Mouse (Mus musculus) limb, embryonic 15.5 days (tissue): ENCODE measurements at regions not wholly inside any gene's neighbourhood (a gene's known extent, or its start where the extent isn't known, plus 50 kb on each side); places are given as distances from the start of the nearest gene placed in this dataset.

Experiments
- ATAC-seq: fragments of 200-750 bp; cut with Nextera tagmentation; 2 replicates; pipeline ENCODE4 v1.8.0; 2017; ENCODE audit warnings: low read depth, moderate TSS enrichment; ENCODE audit not compliant: insufficient number of reproducible peaks, low FRiP score, low TSS enrichment
- H3K27ac ChIP-seq: fragments of 300-500 bp; sonication (generic); 2 replicates; pipeline ENCODE4 v1.5.1; 2015; ENCODE audit warnings: moderate library complexity, mild to moderate bottlenecking, inconsistent platforms
- H3K27me3 ChIP-seq: fragments of 300-500 bp; sonication (generic); 2 replicates; pipeline ENCODE4 v1.6.1; 2015; ENCODE audit warnings: inconsistent platforms
- H3K36me3 ChIP-seq: fragments of 300-500 bp; sonication (generic); 2 replicates; pipeline ENCODE4 v1.6.1; 2015; ENCODE audit warnings: inconsistent platforms
- H3K4me1 ChIP-seq: fragments of 300-500 bp; sonication (generic); 2 replicates; pipeline ENCODE4 v1.6.1; 2015; ENCODE audit warnings: inconsistent platforms
- H3K4me2 ChIP-seq: fragments of 300-500 bp; sonication (generic); 2 replicates; pipeline ENCODE4 v1.6.1; 2015; ENCODE audit warnings: mild to moderate bottlenecking, inconsistent platforms
- H3K4me3 ChIP-seq: fragments of 300-500 bp; sonication (generic); 2 replicates; pipeline ENCODE4 v1.5.1; 2015; ENCODE audit warnings: mild to moderate bottlenecking, inconsistent platforms
- H3K9ac ChIP-seq: fragments of 300-500 bp; sonication (generic); 2 replicates; pipeline ENCODE4 v1.6.1; 2015; ENCODE audit warnings: inconsistent platforms
- H3K9me3 ChIP-seq: fragments of 300-500 bp; sonication (generic); 2 replicates; pipeline ENCODE4 v1.6.1; 2016; ENCODE audit warnings: inconsistent platforms
- WGBS: fragments of 180-500 bp; shearing (Covaris S2); methylation state at CpG from one replicate; pipeline ENCODE4 v1.1.7; 2015; 5-methylcytosine and 5-hydroxymethylcytosine counted together

- no peaks in the 10 kb centered on the region for H3K9me3 ChIP-seq
- no peak overlapping the region for H3K27ac ChIP-seq
- H3K4me3 ChIP-seq, result no peak overlapping the region
- no peaks in the 10 kb centered on the region for H3K36me3 ChIP-seq
- no peak overlapping the region for H3K9ac ChIP-seq
- H3K4me2 ChIP-seq, result no peak overlapping the region
- WGBS, result 58% methylated on average over 3 of the region's 3 CpGs
- no peaks in the 10 kb centered on the region for H3K4me1 ChIP-seq
- no peaks in the 10 kb centered on the region for H3K27me3 ChIP-seq
- no peak for ATAC-seq
Observed at GRCm38 (mm10) chr9:101641524-101641923, 220.1 kb upstream of the 9630041A04Rik start.

GRCm38 (mm10) chr9:101640598-101640997, 221.0 kb upstream of the 9630041A04Rik start:
- ATAC-seq, result no peak
- Histone ChIP-seq H3K27ac (no peak overlapping the region), H3K9me3 (no peaks in the 10 kb centered on the region), H3K4me1 (no peaks in the 10 kb centered on the region), H3K4me2 (no peak overlapping the region), H3K36me3 (no peaks in the 10 kb centered on the region), H3K27me3 (no peaks in the 10 kb centered on the region), H3K9ac (no peak overlapping the region), H3K4me3 (no peak overlapping the region)

DNA sequence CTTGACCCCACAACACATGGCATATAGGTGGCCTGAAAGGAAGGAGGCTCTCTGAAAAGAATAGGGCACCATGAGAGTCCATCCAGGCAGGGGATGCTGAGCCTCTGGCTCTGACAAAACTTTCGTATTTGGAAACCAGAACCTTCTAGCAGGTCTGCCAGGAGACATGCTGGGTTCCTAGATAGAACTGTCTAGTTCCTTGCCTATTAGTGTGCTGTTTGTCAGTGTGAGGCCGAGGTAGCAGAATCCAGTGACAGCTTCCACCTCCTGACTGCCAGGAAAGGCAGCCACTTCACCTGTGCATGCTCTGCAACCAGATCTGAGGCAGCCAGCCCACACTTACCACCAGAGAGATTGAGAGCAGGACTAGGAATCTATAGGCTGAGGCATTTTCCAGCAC, 245.4 kb upstream of the 9630041A04Rik start:
- no peaks in the 10 kb centered on the region for H3K36me3 ChIP-seq
- no peak overlapping the region for H3K9ac ChIP-seq
- no peak overlapping the region for H3K4me2 ChIP-seq
- no peak overlapping the region for H3K27ac ChIP-seq
- no peak for ATAC-seq
- no peaks in the 10 kb centered on the region for H3K4me1 ChIP-seq
- H3K4me3 ChIP-seq, result no peak overlapping the region
- no peaks in the 10 kb centered on the region for H3K27me3 ChIP-seq
- H3K9me3 ChIP-seq, result no peaks in the 10 kb centered on the region
- WGBS, result 74% methylated on average over 2 of the region's 2 CpGs

DNA sequence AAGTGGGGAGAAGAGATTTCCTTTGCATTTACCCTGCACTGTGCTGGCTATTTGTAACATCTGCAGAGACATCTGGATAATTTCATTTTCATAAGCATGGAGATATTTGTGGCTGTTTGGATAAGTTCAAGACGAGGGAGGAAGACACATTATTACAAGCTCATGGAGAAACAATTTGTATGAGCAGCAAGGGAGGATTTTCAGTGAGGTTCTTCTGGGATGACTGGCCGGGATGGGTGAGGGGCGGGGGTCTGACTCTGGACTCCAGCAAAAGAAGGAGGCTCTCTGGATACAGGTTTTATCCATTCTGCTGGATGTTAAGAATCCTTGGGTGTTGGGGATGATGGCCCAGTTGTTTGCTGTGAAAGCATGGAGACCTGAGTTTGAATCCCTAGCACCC, 246.5 kb upstream of the 9630041A04Rik start:
- Histone ChIP-seq H3K27ac (no peak overlapping the region), H3K4me2 (no peak overlapping the region), H3K9me3 (no peaks in the 10 kb centered on the region), H3K4me3 (no peak overlapping the region), H3K4me1 (no peaks in the 10 kb centered on the region), H3K36me3 (no peaks in the 10 kb centered on the region), H3K27me3 (no peaks in the 10 kb centered on the region), H3K9ac (no peak overlapping the region)
- 70% methylated on average over 3 of the region's 3 CpGs for WGBS
- no peak for ATAC-seq

DNA sequence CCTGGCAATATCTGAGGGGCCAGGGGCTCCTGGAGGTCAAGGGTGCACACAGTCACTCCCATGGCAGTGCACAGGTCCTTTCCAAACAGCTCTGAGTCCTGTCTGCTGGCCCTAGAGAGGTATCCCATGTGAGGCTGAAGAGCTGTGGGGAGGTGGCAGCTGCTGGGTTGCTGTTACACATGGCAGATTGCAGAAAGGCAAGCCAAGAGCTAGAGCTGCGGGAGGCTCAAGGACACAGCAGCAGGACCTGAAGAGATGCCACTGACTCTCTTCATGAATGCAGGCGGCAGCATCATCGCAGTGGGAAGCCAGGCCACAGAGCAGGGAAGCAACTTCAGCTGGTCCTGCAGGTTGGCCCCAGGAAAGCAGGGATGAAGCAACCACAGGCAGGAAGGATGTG, 247.7 kb upstream of the 9630041A04Rik start:
- no peak overlapping the region for H3K9ac ChIP-seq
- 68% methylated on average over 3 of the region's 3 CpGs for WGBS

GRCm38 (mm10) chr9:101613471-101613870, 248.2 kb upstream of the 9630041A04Rik start:
- Histone ChIP-seq H3K36me3 (no peaks in the 10 kb centered on the region), H3K4me2 (no peak overlapping the region), H3K27me3 (no peaks in the 10 kb centered on the region), H3K4me3 (no peak overlapping the region), H3K4me1 (no peaks in the 10 kb centered on the region), H3K27ac (no peak overlapping the region), H3K9ac (no peak overlapping the region), H3K9me3 (no peaks in the 10 kb centered on the region)
- 35% methylated on average over 2 of the region's 2 CpGs for WGBS
- no peak for ATAC-seq

More for the DNA sequence above, 247.7 kb upstream of the 9630041A04Rik start:
- ATAC-seq, result no peak
- H3K4me1 ChIP-seq, result no peaks in the 10 kb centered on the region
- no peak overlapping the region for H3K4me3 ChIP-seq
- no peak overlapping the region for H3K4me2 ChIP-seq
- H3K9me3 ChIP-seq, result no peaks in the 10 kb centered on the region
- no peaks in the 10 kb centered on the region for H3K36me3 ChIP-seq
- no peaks in the 10 kb centered on the region for H3K27me3 ChIP-seq
- H3K27ac ChIP-seq, result no peak overlapping the region

GRCm38 (mm10) chr9:101612971-101613370, 248.7 kb upstream of the 9630041A04Rik start:
- WGBS, result 74% methylated on average over 5 of the region's 5 CpGs
- H3K4me3 ChIP-seq, result no peak overlapping the region
- H3K9ac ChIP-seq, result no peak overlapping the region
- H3K36me3 ChIP-seq, result no peaks in the 10 kb centered on the region
- no peaks in the 10 kb centered on the region for H3K9me3 ChIP-seq
- no peak overlapping the region for H3K27ac ChIP-seq
- no peaks in the 10 kb centered on the region for H3K4me1 ChIP-seq
- no peak for ATAC-seq
- no peaks in the 10 kb centered on the region for H3K27me3 ChIP-seq
- H3K4me2 ChIP-seq, result no peak overlapping the region

DNA sequence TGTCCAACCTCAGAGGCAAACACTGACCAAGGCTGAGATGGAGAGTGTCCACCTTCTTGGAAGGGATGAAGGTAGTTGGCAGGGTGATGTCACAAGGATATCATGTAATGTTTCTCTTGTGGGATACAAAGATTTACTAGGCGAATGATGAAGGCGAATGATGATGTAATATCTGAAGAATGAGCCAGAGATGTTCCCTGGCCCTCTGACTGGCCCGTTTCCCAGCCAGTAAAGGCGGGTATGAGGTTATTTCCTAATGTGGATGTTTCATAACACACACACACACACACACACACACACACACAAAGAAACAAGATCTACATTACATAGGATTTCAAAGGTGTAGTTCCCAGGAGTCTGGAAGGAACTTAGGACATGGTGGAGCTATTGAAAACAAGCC, 249.1 kb upstream of the 9630041A04Rik start:
- H3K27me3 ChIP-seq, result no peaks in the 10 kb centered on the region
- H3K27ac ChIP-seq, result no peak overlapping the region
- 62% methylated on average over 4 of the region's 4 CpGs for WGBS
- no peak overlapping the region for H3K4me2 ChIP-seq
- no peak overlapping the region for H3K9ac ChIP-seq
- no peak overlapping the region for H3K4me3 ChIP-seq
- no peaks in the 10 kb centered on the region for H3K9me3 ChIP-seq
- no peaks in the 10 kb centered on the region for H3K36me3 ChIP-seq
- no peaks in the 10 kb centered on the region for H3K4me1 ChIP-seq
- 0 out of 2 replicates have a peak, but pooled peaks have one; percentile 27 for ATAC-seq

DNA sequence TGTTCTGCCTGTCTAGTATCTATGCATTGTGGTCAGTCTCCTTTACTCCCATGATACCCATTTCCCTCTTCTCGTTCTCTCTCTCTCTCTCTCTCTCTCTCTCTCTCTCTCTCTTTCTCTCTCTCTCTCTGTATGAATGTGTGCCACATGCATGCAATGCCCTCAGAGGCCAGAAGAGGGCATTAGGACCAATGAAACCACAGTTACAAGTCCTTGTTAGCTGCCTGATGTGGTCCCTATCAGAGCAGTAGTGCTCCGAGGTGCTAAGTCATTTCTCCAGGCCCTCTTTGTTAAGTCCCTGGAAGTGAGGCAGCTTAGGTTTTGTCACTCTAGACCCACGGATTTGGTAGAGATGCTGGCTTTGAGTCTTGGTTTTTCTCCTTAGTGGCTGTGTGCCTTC, 250.2 kb upstream of the 9630041A04Rik start:
- no peaks in the 10 kb centered on the region for H3K27me3 ChIP-seq
- H3K4me1 ChIP-seq, result no peaks in the 10 kb centered on the region
- H3K27ac ChIP-seq, result no peak overlapping the region
- no peaks in the 10 kb centered on the region for H3K36me3 ChIP-seq
- H3K4me2 ChIP-seq, result no peak overlapping the region
- no peak overlapping the region for H3K9ac ChIP-seq
- 38% methylated on average over 3 of the region's 3 CpGs for WGBS
- H3K4me3 ChIP-seq, result no peak overlapping the region
- H3K9me3 ChIP-seq, result no peaks in the 10 kb centered on the region
- no peak for ATAC-seq

- H3K27ac ChIP-seq, result no peak overlapping the region
- no peak overlapping the region for H3K4me3 ChIP-seq
- no peaks in the 10 kb centered on the region for H3K36me3 ChIP-seq
- no peaks in the 10 kb centered on the region for H3K4me1 ChIP-seq
- H3K27me3 ChIP-seq, result no peaks in the 10 kb centered on the region
- H3K9me3 ChIP-seq, result no peaks in the 10 kb centered on the region
- ATAC-seq, result no peak
- no peak overlapping the region for H3K4me2 ChIP-seq
- WGBS, result 62% methylated on average over 8 of the region's 8 CpGs
- no peak overlapping the region for H3K9ac ChIP-seq
Observed at GRCm38 (mm10) chr9:101610806-101611443, 250.7 kb upstream of the 9630041A04Rik start.

DNA sequence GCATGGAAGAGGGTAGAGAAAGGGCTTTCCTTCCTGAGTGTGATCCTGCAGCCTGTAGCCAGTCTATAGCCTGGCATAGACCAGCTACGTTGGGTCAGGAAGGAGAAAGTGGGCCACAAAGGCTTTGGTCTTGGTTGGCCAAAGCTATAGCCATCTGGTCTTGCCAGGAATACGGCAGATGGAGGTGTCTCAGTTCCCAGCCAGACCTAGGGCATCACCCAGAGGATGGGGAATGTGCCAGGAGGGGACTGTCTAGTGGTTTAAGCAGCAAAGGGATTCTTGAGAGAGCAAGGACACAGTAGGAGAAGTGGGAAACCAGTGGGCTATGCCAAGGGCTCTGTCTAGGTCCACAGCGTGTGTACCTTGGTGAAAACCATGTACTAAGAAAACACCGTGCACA, 251.3 kb upstream of the 9630041A04Rik start:
- no peak overlapping the region for H3K9ac ChIP-seq
- ATAC-seq, result no peak
- H3K4me3 ChIP-seq, result no peak overlapping the region
- H3K4me2 ChIP-seq, result no peak overlapping the region
- H3K27me3 ChIP-seq, result no peaks in the 10 kb centered on the region
- H3K9me3 ChIP-seq, result no peaks in the 10 kb centered on the region
- H3K36me3 ChIP-seq, result no peaks in the 10 kb centered on the region
- H3K27ac ChIP-seq, result no peak overlapping the region
- no peaks in the 10 kb centered on the region for H3K4me1 ChIP-seq
- WGBS, result 73% methylated on average over 4 of the region's 4 CpGs

GRCm38 (mm10) chr9:101602799-101603198, 258.8 kb upstream of the 9630041A04Rik start:
- no peaks in the 10 kb centered on the region for H3K36me3 ChIP-seq
- ATAC-seq, result no peak
- H3K27me3 ChIP-seq, result no peaks in the 10 kb centered on the region
- 20% methylated on average over 6 of the region's 6 CpGs for WGBS
- H3K4me3 ChIP-seq, result no peak overlapping the region
- H3K4me1 ChIP-seq, result no peaks in the 10 kb centered on the region
- no peak overlapping the region for H3K4me2 ChIP-seq
- H3K9me3 ChIP-seq, result no peaks in the 10 kb centered on the region
- H3K9ac ChIP-seq, result no peak overlapping the region
- no peak overlapping the region for H3K27ac ChIP-seq

DNA sequence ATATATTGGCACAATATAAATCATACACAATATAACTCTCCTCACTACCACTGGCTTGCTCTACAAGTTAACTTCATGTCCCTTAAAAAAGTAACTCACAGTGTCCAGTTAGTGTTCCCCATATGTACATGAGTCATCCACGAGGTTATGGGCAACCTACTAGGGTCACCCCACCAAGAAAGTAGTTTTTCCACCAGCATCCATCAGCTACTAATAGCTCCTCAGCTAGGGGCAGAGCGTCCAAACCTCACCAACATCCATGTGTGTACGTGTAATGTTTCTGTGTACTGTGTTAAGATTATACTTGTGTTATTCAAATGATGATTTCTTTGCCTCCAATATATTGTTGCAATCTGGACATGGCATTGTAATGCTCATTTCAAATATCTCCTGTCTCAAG, 264.7 kb upstream of the 9630041A04Rik start:
- 86% methylated on average over 3 of the region's 3 CpGs for WGBS
- Histone ChIP-seq H3K9ac (no peak overlapping the region), H3K4me1 (no peaks in the 10 kb centered on the region), H3K9me3 (no peaks in the 10 kb centered on the region), H3K4me2 (no peak overlapping the region), H3K27ac (no peak overlapping the region), H3K36me3 (no peaks in the 10 kb centered on the region), H3K4me3 (no peak overlapping the region), H3K27me3 (no peaks in the 10 kb centered on the region)
- no peak for ATAC-seq
